Mouse (Mus musculus) forebrain, embryonic 14.5 days (tissue): ENCODE data around the gene Nxnl1. TPM values are rescaled to one million over a fixed set of nuclear protein-coding genes. Genes with fewer than 3 reads are reported as not detected.

Experiments
- ATAC-seq: fragments of 200-750 bp; cut with Nextera tagmentation; 2 replicates; pipeline ENCODE4 v1.8.0; 2017; ENCODE audit warnings: mild to moderate bottlenecking, moderate library complexity
- DNase-seq: peaks from one replicate; pipeline ENCODE4 v3.0.0-alpha.2; 2015; ENCODE audit warnings: low spot score
- H3K27ac ChIP-seq: fragments of 300-500 bp; sonication (generic); 2 replicates; pipeline ENCODE4 v1.5.1; 2014; ENCODE audit warnings: low read depth, mild to moderate bottlenecking, control low read depth, low read length, moderate library complexity
- H3K27me3 ChIP-seq: fragments of 300-500 bp; sonication (generic); replicated peaks from 2 replicates; pipeline ENCODE4 v1.6.1; 2014; ENCODE audit warnings: low read length, control low read depth, mixed read lengths; ENCODE audit not compliant: control insufficient read depth, insufficient read depth
- H3K36me3 ChIP-seq: fragments of 300-500 bp; sonication (generic); 2 replicates; pipeline ENCODE4 v1.6.1; 2014; ENCODE audit warnings: low read length, control low read depth; ENCODE audit not compliant: control insufficient read depth, insufficient read depth
- H3K4me1 ChIP-seq: fragments of 300-500 bp; sonication (generic); 2 replicates; pipeline ENCODE4 v1.6.1; 2014; ENCODE audit warnings: antibody characterized with exemption, low read length, control low read depth; ENCODE audit not compliant: control insufficient read depth, insufficient read depth
- H3K4me2 ChIP-seq: fragments of 300-500 bp; sonication (generic); 2 replicates; pipeline ENCODE4 v1.6.1; 2014; ENCODE audit warnings: mild to moderate bottlenecking, control low read depth, low read length
- H3K4me3 ChIP-seq: fragments of 300-500 bp; sonication (generic); 2 replicates; pipeline ENCODE4 v1.5.1; 2014; ENCODE audit warnings: low read depth, low read length, control low read depth
- H3K9ac ChIP-seq: fragments of 300-500 bp; sonication (generic); 2 replicates; pipeline ENCODE4 v1.6.1; 2014; ENCODE audit warnings: mild to moderate bottlenecking, low read length, control low read depth, moderate library complexity
- H3K9me3 ChIP-seq: fragments of 300-500 bp; sonication (generic); replicated peaks from 2 replicates; pipeline ENCODE4 v1.6.1; 2016; ENCODE audit warnings: low read length, control low read depth, mixed read lengths; ENCODE audit not compliant: control insufficient read depth
- WGBS: fragments of 180-500 bp; shearing (Covaris S2); extraction: QIAGEN DNeasy Blood & Tissue Kit; methylation state at CpG from one replicate; pipeline ENCODE4 v1.1.7; 2014; 5-methylcytosine and 5-hydroxymethylcytosine counted together
- polyA plus RNA-seq: library from polyadenylated mRNA; unstranded; fragments of >200 nt; fragmentation: Nextera tagmentation; extraction: Ambion mirVana; gene quantifications from 2 replicates; pipeline ENCODE4 v1.2.1, GENCODE M21; 2014

The Nxnl1 gene
- not detected in 2 replicates for polyA plus RNA-seq

- H3K9ac ChIP-seq, result no peak within 1 kb of the TSS
- no peak within 1 kb of the TSS for H3K27ac ChIP-seq
- no peak for ATAC-seq
These were observed at the start of gene Nxnl1 for GRCm38 (mm10) chr8:71566501-71566900. Gene Nxnl1 (minus strand): TSS chr8:71566601.

DNA sequence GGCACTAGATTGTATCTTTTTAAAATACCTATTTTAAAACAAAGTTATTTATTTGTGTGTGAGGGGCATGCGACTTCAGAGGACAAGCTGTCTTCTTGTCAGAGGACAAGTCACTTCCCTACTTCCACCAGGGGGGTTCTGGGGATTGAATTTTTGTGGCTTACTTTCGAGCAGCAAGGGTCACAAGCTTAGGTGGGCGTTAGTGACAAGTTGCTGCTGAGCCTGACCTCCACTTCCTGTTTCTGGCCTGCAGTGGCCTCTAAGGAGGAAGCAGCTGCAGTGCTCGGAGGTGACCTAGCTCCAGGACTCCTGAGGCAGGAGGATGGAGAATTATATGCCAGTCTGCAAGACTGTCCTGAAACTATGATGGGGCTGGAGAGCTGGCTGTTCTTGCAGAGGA lies 47.0 kb upstream of the Nxnl1 start:
- H3K4me1 ChIP-seq, result peaks cover 7% of the 10 kb centered on the region
- H3K27me3 ChIP-seq, result no peaks in the 10 kb centered on the region
- WGBS, result 72% methylated on average over 4 of the region's 4 CpGs
- no peak overlapping the region for H3K4me3 ChIP-seq
- H3K27ac ChIP-seq, result no peak overlapping the region
- H3K36me3 ChIP-seq, result peaks cover 51% of the 10 kb centered on the region
- no peaks in the 10 kb centered on the region for H3K9me3 ChIP-seq
- H3K4me2 ChIP-seq, result no peak overlapping the region
- no peak for ATAC-seq
- no peak for DNase-seq
- H3K9ac ChIP-seq, result no peak overlapping the region

More at GRCm38 (mm10) chr8:71566501-71566900, at the start of gene Nxnl1:
- Histone ChIP-seq H3K4me3 (no peak within 1 kb of the TSS), H3K27me3 (peaks cover 16% of the 10 kb centered on the region), H3K36me3 (no peaks in the 10 kb centered on the region), H3K4me2 (no peak within 1 kb of the TSS), H3K4me1 (peaks cover 10% of the 10 kb centered on the region; the same call in 1 of the 2 replicates), H3K9me3 (no peaks in the 10 kb centered on the region)
- WGBS, result 49% methylated on average over 3 of the region's 3 CpGs
- no peak for DNase-seq

GRCm38 (mm10) chr8:71612141-71612540 lies 45.7 kb upstream of the Nxnl1 start:
- ATAC-seq, result no peak
- WGBS, result 39% methylated on average over 5 of the region's 5 CpGs

GRCm38 (mm10) chr8:71610822-71611651 lies 44.6 kb upstream of the Nxnl1 start, which contains the start of gene Colgalt1:
Gene Colgalt1 (plus strand): TSS chr8:71610998.
- peak within 1 kb of the TSS; percentile 63 for H3K4me2 ChIP-seq
- under 1% methylated on average over 82 of the region's 82 CpGs for WGBS
- H3K27ac ChIP-seq, result peak within 1 kb of the TSS; percentile 86
- H3K4me3 ChIP-seq, result peak within 1 kb of the TSS; percentile 84
- H3K9me3 ChIP-seq, result no peaks in the 10 kb centered on the region
- peak; percentile 100 for DNase-seq
- H3K36me3 ChIP-seq, result peaks cover 30% of the 10 kb centered on the region
- peak within 1 kb of the TSS; percentile 79 for H3K9ac ChIP-seq
- H3K4me1 ChIP-seq, result peaks cover 7% of the 10 kb centered on the region
- ATAC-seq, result peak; percentile 99
- H3K27me3 ChIP-seq, result no peaks in the 10 kb centered on the region

More at GRCm38 (mm10) chr8:71612141-71612540, 45.7 kb upstream of the Nxnl1 start:
- H3K4me1 ChIP-seq, result peaks cover 7% of the 10 kb centered on the region
- no peaks in the 10 kb centered on the region for H3K9me3 ChIP-seq
- H3K4me2 ChIP-seq, result peak overlapping the region; percentile 63
- H3K9ac ChIP-seq, result peak overlapping the region; percentile 79
- peak overlapping the region; percentile 84 for H3K4me3 ChIP-seq
- H3K27ac ChIP-seq, result no peak overlapping the region
- no peak for DNase-seq
- no peaks in the 10 kb centered on the region for H3K27me3 ChIP-seq
- H3K36me3 ChIP-seq, result peaks cover 38% of the 10 kb centered on the region

DNA sequence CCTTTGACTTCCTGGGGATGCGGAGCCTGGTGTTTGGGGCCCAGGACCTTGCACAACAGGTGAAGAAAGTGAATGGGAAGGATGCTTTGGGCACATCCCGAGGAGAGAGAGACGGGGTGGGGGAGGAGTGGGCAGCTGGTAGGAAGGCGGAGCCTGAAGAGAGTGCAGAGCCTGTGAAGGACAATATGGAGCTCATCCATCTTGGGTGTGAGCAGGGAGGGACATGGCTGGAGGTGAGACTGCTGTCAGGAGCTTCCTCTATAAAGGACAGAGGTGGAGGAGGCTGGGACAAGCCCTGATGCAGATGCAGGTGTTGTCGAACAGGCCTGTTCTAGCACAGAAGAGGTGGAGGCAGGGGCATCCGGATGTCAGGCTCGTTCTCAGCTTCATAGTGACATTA lies 37.6 kb upstream of the Nxnl1 start:
- H3K9ac ChIP-seq, result no peak overlapping the region; the same call in 1 of the 2 replicates
- H3K27ac ChIP-seq, result no peak overlapping the region
- no peaks in the 10 kb centered on the region for H3K36me3 ChIP-seq
- 54% methylated on average over 7 of the region's 7 CpGs for WGBS
- no peak overlapping the region for H3K4me2 ChIP-seq
- ATAC-seq (no peak), DNase-seq (no peak)
- no peaks in the 10 kb centered on the region for H3K9me3 ChIP-seq
- H3K4me3 ChIP-seq, result no peak overlapping the region
- peaks cover 30% of the 10 kb centered on the region for H3K27me3 ChIP-seq
- no peaks in the 10 kb centered on the region; the same call in 1 of the 2 replicates for H3K4me1 ChIP-seq

DNA sequence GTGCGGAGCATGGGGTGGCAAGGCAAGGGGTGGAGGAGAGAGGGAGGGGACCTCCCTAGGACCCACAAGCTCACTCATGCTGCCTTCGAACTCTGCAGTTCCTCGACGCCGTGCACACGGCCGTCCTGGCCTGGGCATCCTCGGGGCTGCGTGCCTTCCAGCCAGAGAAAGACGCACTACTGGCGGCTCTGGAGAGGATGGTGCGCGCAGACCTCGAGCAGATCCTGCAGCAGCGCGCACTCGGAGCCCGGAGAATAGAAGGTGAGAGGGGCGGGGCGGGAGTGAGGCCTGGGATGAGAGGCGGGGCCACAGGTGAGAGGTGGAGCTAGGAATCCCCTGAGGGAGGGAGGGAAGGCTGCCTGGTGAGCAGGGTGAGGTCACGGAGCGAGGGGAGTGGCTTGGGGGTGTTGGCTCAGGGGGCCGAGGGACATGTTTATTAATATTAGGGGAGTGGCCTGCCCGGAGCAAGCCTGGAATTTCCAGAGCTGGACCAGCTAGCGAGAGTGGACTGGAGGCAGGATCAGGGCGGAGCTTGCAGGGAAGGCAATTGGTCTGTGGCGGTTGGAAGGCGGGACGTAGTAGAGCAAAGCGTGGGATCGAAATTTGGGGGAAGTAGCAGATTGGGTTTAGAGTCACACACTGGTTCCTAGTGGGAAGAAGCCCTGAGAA lies 36.4 kb upstream of the Nxnl1 start:
- Histone ChIP-seq H3K9ac (peak overlapping the region; percentile 49), H3K4me2 (peak overlapping the region; percentile 52), H3K36me3 (no peaks in the 10 kb centered on the region), H3K27me3 (peaks cover 30% of the 10 kb centered on the region), H3K4me1 (no peaks in the 10 kb centered on the region; the same call in 1 of the 2 replicates), H3K9me3 (no peaks in the 10 kb centered on the region), H3K4me3 (peak overlapping the region; percentile 28), H3K27ac (no peak overlapping the region)
- ATAC-seq, result peak; percentile 55
- DNase-seq, result peak; percentile 34
- WGBS, result 3% methylated on average over 32 of the region's 32 CpGs

- no peak overlapping the region for H3K27ac ChIP-seq
- ATAC-seq (peak; percentile 29), DNase-seq (peak; percentile 23)
- peak overlapping the region; percentile 28 for H3K4me3 ChIP-seq
- 3% methylated on average over 61 of the region's 65 CpGs for WGBS
- no peaks in the 10 kb centered on the region for H3K9me3 ChIP-seq
- no peaks in the 10 kb centered on the region for H3K36me3 ChIP-seq
- H3K9ac ChIP-seq, result peak overlapping the region; percentile 49
- peak overlapping the region; percentile 52 for H3K4me2 ChIP-seq
- H3K27me3 ChIP-seq, result peaks cover 30% of the 10 kb centered on the region
- H3K4me1 ChIP-seq, result no peaks in the 10 kb centered on the region; the same call in 1 of the 2 replicates
These were observed 35.7 kb upstream of the Nxnl1 start for GRCm38 (mm10) chr8:71601939-71602665.

DNA sequence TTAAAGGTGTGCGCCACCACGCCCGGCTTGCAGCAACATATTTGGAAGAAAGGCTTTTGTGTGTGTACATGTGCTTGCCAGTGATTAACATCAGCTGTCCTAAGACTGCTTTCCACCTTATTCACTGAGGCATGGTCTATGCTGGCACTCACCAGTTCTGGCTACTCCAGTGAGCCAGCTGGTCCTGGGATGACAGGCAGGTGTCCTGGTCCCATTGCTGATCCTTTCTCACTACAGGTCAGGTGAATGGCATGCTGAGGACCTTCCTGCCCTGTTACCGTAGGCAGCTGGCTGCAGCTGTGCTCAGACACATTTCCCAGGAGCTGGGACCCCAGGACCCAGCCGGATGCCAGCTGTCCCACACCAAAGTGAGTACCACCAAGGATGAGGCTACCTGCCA lies 32.4 kb upstream of the Nxnl1 start:
- WGBS, result 89% methylated on average over 5 of the region's 5 CpGs
- Histone ChIP-seq H3K27ac (no peak overlapping the region), H3K27me3 (peaks cover 30% of the 10 kb centered on the region), H3K36me3 (0 out of 2 replicates have a peak, but pooled peaks cover 9% of the 10 kb centered on the region), H3K4me2 (no peak overlapping the region), H3K4me3 (no peak overlapping the region), H3K4me1 (no peaks in the 10 kb centered on the region; the same call in 1 of the 2 replicates), H3K9me3 (no peaks in the 10 kb centered on the region), H3K9ac (no peak overlapping the region)
- ATAC-seq (no peak), DNase-seq (no peak)
